Mouse (Mus musculus) lung, adult 2 months (tissue): ENCODE data around the gene Xirp1. TPM values are rescaled to one million over a fixed set of nuclear protein-coding genes. Genes with fewer than 3 reads are reported as not detected.
"Not testable (repeated sequence)": the region's sequence is repeated elsewhere in the genome, so short reads cannot be mapped to it uniquely, and the experiment has no call there.

Experiments used
- DNase-seq: peaks from one replicate; pipeline ENCODE4 v3.0.0; 2022
- H3K4me1 ChIP-seq: fragments of 200-500 bp; 2 replicates; pipeline ENCODE4 v1.6.1; 2011; ENCODE audit warnings: low read length; ENCODE audit not compliant: control insufficient read depth, insufficient read depth
- H3K4me3 ChIP-seq: fragments of 200-500 bp; replicated peaks from 2 replicates; pipeline ENCODE3; 2011; ENCODE audit warnings: low read depth, mild to moderate bottlenecking, control low read depth, low read length; ENCODE audit errors: extremely low read depth
- CTCF ChIP-seq: fragments of 200-500 bp; IDR thresholded peaks from 2 replicates; pipeline ENCODE4 v1.5.1; 2011; ENCODE audit warnings: mild to moderate bottlenecking, low read length, control low read depth; ENCODE audit not compliant: insufficient read depth
- POLR2A ChIP-seq: fragments of 200-500 bp; IDR thresholded peaks from 2 replicates; pipeline ENCODE4 v1.6.1; 2011; ENCODE audit warnings: low read depth, mild to moderate bottlenecking, control low read depth, low read length, borderline replicate concordance; ENCODE audit errors: extremely low read depth
- WGBS: fragments of 180-500 bp; shearing (Covaris S2); methylation state at CpG from one replicate; pipeline ENCODE4 v1.1.7; 2018; 5-methylcytosine and 5-hydroxymethylcytosine counted together
- polyA plus RNA-seq: library from polyadenylated mRNA; depleted of rRNA; stranded (reverse); fragments of >200 nt; gene quantifications from 2 replicates; pipeline ENCODE4 v1.2.3, GENCODE M21; 2012

Gene Xirp1
- polyA plus RNA-seq, 1 experiment, result 2.7 TPM

DNA sequence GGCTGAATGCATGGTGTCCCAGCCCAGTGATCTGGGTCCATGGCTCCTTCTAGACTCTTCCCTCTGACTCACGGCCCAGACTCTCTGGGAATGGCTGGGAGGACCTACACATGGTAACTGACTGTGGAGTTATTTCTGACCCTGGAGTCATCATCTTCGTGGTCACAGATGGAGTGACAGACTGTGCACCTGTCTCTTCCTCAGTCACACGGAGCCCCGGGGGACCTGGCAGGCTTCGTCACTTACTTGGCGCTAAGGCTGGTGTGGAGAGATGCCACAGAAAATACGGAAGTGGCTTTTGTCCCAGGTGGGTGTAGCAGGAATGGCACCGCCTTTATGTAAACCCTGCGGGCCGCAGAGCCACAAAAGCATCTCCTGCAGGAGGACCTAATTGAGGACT, 773 bp upstream of the Xirp1 start:
- no peaks in the 10 kb centered on the region for H3K4me1 ChIP-seq
- H3K4me3 ChIP-seq, result no peak overlapping the region
- DNase-seq, result no peak
- TF ChIP-seq CTCF (no peak), POLR2A (no peak)
- 49% methylated on average over 10 of the region's 10 CpGs for WGBS

DNA sequence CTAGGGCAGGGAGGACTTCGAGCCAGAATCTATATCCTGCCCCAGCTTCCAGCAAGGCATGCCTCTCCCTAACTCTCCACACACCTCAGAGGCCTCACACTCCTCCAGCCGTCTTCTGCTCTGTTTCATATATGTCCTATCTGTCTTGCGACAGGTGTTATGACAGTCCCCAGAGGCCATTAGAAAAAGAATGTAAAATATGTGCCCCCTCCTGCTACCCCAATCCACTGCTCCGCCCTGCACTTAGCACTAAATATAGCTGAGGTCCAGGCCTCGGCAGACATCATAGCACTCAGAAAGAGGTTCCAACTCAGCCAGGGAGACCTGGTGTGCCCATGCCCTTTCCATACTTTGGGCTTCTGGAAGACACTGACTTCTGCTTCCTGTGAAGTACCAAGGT, 2.2 kb downstream of the Xirp1 start:
- TF ChIP-seq POLR2A, result no peak
- TF ChIP-seq CTCF, result no peak
- no peak for DNase-seq
- Histone ChIP-seq H3K4me1 (no peaks in the 10 kb centered on the region), H3K4me3 (no peak overlapping the region)
- WGBS, result 54% methylated on average over 5 of the region's 5 CpGs

DNA sequence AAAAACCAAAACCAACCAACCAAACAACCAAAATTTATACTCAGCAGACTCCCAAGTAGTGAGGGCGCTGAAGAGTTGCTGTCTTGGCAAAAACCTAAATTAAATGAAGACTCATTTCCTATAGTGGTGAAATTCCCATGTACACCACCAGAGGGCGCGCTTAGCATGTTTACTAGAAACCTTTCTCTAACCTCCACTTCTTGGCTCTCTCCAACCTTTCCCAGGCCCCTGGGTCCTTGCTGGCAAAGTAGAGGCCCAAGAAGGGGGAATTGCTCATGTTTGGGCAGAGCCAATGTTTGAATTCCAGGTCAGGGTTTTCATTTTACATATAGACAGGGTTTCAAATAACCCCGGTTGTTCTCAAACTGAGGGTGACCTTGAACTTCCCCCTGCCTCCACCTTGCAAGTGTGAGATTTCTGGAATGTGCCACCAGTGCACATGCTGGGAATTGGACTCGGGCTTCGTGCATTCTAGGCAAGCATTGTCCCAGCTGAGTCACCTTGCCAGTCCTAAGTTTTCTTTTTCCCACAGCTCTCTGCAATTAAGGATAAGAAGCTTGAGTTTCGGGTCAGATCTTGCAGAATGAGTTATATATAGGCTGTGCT, 3.0 kb downstream of the Xirp1 start:
- peak; percentile 66 for DNase-seq
- no peak overlapping the region for H3K4me3 ChIP-seq
- 31% methylated on average over 7 of the region's 7 CpGs for WGBS
- no peaks in the 10 kb centered on the region for H3K4me1 ChIP-seq
- no peak for TF ChIP-seq POLR2A
- no peak for TF ChIP-seq CTCF

DNA sequence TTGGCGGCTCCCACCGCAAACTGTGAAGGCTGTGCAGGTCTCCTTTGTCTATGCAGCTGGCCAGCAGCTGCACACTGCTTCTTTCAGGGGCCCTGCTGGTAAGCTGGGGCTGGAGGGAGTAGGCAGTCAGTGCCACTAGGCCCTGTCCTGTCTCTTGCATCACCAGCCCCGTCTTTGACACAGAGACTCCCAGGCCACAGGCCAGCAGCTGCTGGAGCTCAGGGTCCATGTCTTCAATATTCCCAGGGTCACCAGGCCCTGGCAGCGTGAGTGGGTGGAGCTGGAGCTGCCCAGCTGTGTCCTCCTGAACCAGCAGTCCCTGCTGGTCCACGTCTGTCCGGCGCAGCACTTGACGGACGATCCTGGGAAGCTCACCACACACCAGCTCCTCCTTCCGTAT, 6.4 kb downstream of the Xirp1 start:
- Histone ChIP-seq H3K4me3 (no peak overlapping the region), H3K4me1 (no peaks in the 10 kb centered on the region)
- TF ChIP-seq POLR2A (no peak), CTCF (no peak)
- WGBS, result 72% methylated on average over 10 of the region's 10 CpGs
- DNase-seq, result no peak

DNA sequence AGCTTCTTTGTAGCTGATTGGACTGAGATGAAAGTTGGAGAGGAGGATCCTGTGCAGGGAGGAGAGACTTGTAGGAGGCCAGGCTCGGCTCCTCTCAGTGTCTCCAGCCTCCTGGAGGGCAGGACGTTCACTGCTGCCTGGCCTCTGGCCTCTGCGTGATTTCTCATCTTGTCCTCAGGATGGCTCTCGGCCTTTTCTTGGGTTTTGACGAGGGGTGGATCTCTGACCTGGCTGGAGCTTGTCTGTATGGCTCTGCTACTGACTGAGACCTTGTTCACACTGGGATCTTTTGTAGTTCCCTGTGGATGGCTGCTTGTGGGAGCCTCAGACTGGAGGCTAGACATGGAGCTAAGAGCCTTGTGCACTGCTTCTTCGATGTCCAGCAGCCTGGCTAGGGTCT, 8.6 kb downstream of the Xirp1 start:
- WGBS, result 70% methylated on average over 6 of the region's 6 CpGs
- TF ChIP-seq POLR2A (no peak), CTCF (no peak)

DNA sequence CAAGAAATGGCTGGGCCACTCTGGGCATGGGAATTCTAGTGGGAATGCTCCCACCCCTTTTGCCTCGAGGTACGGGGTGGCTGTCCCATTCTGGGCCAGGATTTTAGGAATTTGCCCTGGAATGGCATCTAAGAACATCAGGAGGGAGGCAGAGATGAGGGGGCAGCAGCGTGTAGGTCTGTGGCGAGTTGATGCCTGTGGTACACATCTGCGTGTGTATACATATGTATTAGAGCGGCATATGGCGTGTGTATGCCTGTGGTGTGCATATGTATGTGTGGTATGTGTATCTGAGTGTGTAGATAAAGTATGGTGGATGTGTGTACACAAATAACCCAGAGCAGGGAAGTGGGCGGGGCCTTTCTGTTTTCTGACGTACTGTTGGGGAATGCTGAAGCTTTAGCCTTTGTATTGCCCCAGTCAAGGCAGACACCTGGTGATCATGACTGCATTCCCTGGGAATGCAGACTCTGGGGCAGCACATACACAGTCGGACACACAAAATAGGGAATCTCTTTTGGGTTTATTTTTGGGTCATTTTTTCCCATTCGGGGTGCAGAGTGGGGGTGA, 10.1 kb downstream of the Xirp1 start:
- Histone ChIP-seq H3K4me1 (no peaks in the 10 kb centered on the region; the same call in 1 of the 2 replicates), H3K4me3 (no peak overlapping the region)
- no peak for TF ChIP-seq POLR2A
- no peak for TF ChIP-seq CTCF
- no peak for DNase-seq
- WGBS, result 65% methylated on average over 11 of the region's 11 CpGs

More for the DNA sequence above, 8.6 kb downstream of the Xirp1 start:
- no peaks in the 10 kb centered on the region; the same call in 1 of the 2 replicates for H3K4me1 ChIP-seq
- no peak overlapping the region for H3K4me3 ChIP-seq
- no peak for DNase-seq

DNA sequence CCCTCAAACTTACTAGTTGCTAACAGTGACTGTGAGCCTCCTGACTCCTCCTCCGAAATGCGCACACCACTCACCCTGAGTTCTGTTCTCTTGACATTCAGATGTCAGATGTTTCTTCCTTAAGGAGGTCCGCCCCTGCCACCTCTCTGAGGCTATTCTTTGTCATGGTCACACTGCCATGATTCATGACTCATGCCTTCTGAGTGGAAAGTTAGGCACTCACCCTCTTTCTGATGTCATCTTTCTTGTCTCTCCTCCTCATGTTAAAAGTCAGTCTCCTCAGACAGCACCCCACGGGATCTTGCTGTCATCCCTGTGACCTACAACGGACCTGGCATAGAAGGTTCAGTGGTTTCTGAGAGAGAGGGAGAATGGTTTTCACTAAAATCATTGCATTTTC, 10.6 kb downstream of the Xirp1 start:
- WGBS, result 77% methylated on average over 5 of the region's 5 CpGs
- TF ChIP-seq POLR2A (no peak), CTCF (no peak)
- no peak overlapping the region for H3K4me3 ChIP-seq
- no peak for DNase-seq
- no peaks in the 10 kb centered on the region; the same call in 1 of the 2 replicates for H3K4me1 ChIP-seq

DNA sequence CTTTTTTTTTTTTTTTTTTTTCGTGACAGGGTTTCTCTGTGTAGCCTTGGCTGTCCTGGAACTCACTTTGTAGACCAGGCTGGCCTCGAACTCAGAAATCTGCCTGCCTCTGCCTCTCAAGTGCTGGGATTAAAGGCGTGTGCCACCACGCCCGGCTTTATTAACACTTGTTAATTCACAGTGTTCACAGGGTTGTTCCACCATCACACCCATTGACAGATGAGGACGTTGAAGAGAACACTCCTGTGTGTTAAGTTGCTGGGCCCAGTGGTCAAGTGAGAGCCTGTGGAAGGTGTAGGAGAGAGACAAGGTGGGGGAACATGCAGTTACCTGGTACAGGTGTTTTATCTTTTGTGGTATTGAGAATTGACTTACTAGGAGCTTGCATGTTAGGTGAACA, 11.2 kb downstream of the Xirp1 start:
- H3K4me1 ChIP-seq, H3K4me3 ChIP-seq, DNase-seq: not testable (repeated sequence)
- WGBS, result 69% methylated on average over 6 of the region's 6 CpGs

DNA sequence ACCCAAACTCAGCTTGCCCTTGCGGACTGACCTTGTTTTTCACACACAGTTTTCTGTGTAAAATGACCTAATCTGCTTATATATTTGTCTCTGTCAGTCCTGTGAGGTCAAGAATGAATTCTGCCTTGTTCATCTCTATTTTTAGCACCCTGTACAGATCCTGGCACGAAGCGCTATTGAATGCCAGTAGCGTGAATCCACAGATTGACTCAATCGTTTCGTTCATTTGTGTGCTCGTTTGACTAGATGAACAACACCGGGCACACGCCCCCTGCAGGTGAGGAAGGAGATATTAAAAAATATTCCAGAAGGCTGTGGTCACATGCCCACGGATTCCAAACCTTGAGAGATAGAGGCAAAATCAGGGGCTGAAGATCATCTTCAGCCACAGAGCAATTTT, 11.9 kb downstream of the Xirp1 start:
- DNase-seq, result no peak
- Histone ChIP-seq H3K4me1 (no peaks in the 10 kb centered on the region; the same call in 1 of the 2 replicates), H3K4me3 (peak overlapping the region; percentile 52)
- TF ChIP-seq POLR2A (no peak), CTCF (peak; percentile 48)
- WGBS, result 1% methylated on average over 10 of the region's 10 CpGs

DNA sequence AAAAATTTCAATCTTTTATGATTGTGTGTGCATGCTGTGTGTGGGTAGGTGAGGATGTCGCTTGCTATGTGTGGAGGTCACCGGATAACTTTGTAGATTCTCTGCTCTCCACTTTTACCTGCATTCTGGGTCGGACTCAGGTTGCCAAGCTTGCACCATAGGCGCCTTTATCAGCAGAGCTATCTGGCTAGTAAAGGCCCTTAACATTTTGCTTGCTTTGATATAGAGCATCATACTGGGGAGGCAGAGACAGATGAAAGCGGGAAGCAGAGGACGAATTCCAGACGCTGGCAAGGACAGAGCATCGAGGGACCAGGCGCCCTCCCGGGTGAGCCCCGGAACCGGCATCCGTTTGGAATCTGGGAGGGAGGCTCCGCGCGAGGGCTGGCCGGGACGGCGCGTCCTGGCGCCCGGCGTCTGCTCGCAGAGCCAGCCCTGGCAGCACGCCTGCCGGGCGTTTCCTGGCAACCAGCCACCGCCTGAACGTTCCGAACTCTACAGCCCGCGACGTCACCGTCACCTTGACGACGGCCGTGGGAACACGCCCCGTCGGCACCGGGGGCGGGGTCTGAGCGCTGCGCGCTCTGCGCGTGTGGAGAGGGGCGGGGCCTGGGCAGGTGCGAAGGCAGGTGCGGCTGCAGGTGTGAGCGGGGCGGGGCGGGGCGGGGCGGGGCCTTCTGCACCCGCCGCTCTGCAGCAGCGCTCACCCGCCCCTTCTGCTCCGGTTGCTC, 12.5 kb downstream of the Xirp1 start:
- peak overlapping the region; percentile 52 for H3K4me3 ChIP-seq
- peak; percentile 6; the same call in 1 of the 2 replicates for TF ChIP-seq POLR2A
- TF ChIP-seq CTCF, result no peak
- WGBS, result 2% methylated on average over 56 of the region's 60 CpGs
- peak; percentile 100 for DNase-seq
- H3K4me1 ChIP-seq, result no peaks in the 10 kb centered on the region; the same call in 1 of the 2 replicates
